Comparison of ENCODE assay signal across 9 mouse cellular contexts in the genomic region with DNA sequence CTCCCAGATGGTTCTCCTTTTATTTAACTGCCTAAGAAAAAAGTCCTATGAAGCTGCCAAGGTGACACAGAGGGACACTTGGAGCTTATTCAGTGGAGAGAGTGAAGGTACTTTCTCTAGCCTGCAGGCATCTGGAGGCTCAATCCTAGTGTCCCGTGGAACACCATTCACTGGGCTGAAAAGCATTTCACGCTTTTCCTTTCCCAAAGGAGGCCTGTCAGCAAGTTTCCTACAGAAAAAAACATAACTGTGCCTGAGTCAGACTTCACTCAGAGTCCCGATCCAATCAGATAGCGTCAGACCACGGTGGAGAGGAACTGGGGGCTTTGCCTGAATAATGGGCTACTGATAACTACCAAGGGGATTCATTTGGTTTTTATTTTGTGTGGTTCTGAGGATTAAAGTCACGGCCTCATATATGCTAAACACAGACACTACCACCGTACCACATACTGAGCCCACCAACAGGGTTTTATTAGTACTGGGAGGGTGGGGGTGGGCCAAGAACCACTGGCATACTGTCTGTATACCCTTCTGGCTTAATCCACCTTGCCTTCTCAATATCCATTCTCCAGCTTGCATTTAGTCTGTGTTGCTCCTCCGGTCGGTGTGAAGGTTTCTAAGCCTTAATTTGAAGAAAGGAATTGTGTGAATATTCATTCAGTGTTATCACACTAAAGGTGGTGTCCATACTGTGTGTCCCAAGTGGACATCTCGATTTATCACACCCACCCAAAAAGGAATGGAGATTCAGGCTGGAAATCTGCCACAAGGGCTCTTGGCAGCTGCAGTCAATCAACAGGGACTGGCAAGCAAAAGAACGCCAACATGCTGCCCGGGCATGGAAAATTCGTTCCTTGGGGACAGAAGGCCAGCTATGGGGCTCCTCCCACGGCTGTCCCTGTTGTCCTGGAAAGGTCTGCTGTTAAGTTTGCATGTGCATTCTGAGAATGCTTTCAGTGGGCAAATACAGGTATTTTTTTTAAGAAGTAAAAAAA.
DNase-seq lines count a peak whose midpoint lies in the region; ATAC-seq and TF ChIP-seq lines count a peak whose summit lies in the region.
"Had no signal": no experiment of that assay in that cellular context is flagged by ENCODE, and none has a peak within 500 bp of the region (broad histone marks: within the 10 kb centered on the region; RNA-seq: fewer than 3 reads in every experiment).

No protein-coding gene starts in this region.

- no peak for DNase-seq in hindbrain, embryonic 11.5 days (ENCODE audit: low spot score)
- no peak for DNase-seq in hindbrain, embryonic 10.5 days (ENCODE audit: low spot score)
- peak; percentile 77 to 87 for DNase-seq in cerebellum, adult 2 months
- peak; percentile 29 for DNase-seq in heart, adult 8-10 months (ENCODE audit: low spot score)
- DNase-seq in urinary bladder, adult 2 months (ENCODE audit: low spot score), result no peak
- no peak for DNase-seq in urinary bladder, postnatal 25 days (ENCODE audit: low spot score)
- DNase-seq in thymus, adult 2 months, result no peak

- H3K27me3 ChIP-seq in hindbrain, embryonic 11.5 days (ENCODE audit: control insufficient read depth, insufficient read depth, low read length), result no peaks in the 10 kb centered on the region
- no peaks in the 10 kb centered on the region for H3K27me3 ChIP-seq in hindbrain, embryonic 10.5 days (ENCODE audit: insufficient read depth, poor library complexity, severe bottlenecking)
- H3K27me3 ChIP-seq in cerebellum, adult 2 months (ENCODE audit: control insufficient read depth, insufficient read depth, low read length), result no peaks in the 10 kb centered on the region
- no peaks in the 10 kb centered on the region for H3K27me3 ChIP-seq in midbrain, embryonic 12.5 days
- no peaks in the 10 kb centered on the region for H3K27me3 ChIP-seq in thymus, adult 2 months (ENCODE audit: control insufficient read depth, insufficient read depth, low read length)

- no peaks in the 10 kb centered on the region for H3K36me3 ChIP-seq in hindbrain, embryonic 11.5 days (ENCODE audit: control insufficient read depth, insufficient read depth, low read length)
- H3K36me3 ChIP-seq in hindbrain, embryonic 10.5 days, result no peaks in the 10 kb centered on the region
- H3K36me3 ChIP-seq in midbrain, embryonic 12.5 days, result no peaks in the 10 kb centered on the region
- no peaks in the 10 kb centered on the region for H3K36me3 ChIP-seq in thymus, adult 2 months (ENCODE audit: control insufficient read depth, insufficient read depth, low read length)

- TF ChIP-seq POLR2A in cerebellum, adult 2 months (IDR thresholded peaks at IDR 0.05; ENCODE audit: borderline replicate concordance, insufficient read depth, low read length), result no peak
- no peak for TF ChIP-seq POLR2A in thymus, adult 2 months (IDR thresholded peaks at IDR 0.05; ENCODE audit: control insufficient read depth, extremely low read depth, insufficient read depth, low read length, poor library complexity)

- ATAC-seq in hindbrain, embryonic 11.5 days (ENCODE audit: low FRiP score), result peak; percentile 35; the same call in 1 of the 2 replicates
- peak; percentile 87 for ATAC-seq in midbrain, embryonic 12.5 days (ENCODE audit: low FRiP score, low read depth)

- no peak overlapping the region for H3K4me3 ChIP-seq in hindbrain, embryonic 11.5 days (ENCODE audit: low read depth, low read length)
- no peak overlapping the region for H3K4me3 ChIP-seq in hindbrain, embryonic 10.5 days
- H3K4me3 ChIP-seq in cerebellum, adult 2 months (replicated peaks; ENCODE audit: insufficient read depth, low read depth, low read length), result no peak overlapping the region
- H3K4me3 ChIP-seq in midbrain, embryonic 12.5 days, result no peak overlapping the region
- H3K4me3 ChIP-seq in thymus, adult 2 months (ENCODE audit: control insufficient read depth, insufficient read depth, low read length), result no peak overlapping the region

- no peak overlapping the region for H3K4me2 ChIP-seq in hindbrain, embryonic 11.5 days (replicated peaks; ENCODE audit: low read depth, low read length)
- peak overlapping the region; percentile 12 for H3K4me2 ChIP-seq in midbrain, embryonic 12.5 days (replicated peaks)

- H3K27ac ChIP-seq in hindbrain, embryonic 11.5 days (ENCODE audit: low read depth, low read length), result no peak overlapping the region
- H3K27ac ChIP-seq in hindbrain, embryonic 10.5 days, result no peak overlapping the region
- H3K27ac ChIP-seq in cerebellum, adult 2 months (ENCODE audit: insufficient read depth, low read length), result peak overlapping the region; percentile 0; the same call in 1 of the 2 replicates
- peak overlapping the region; percentile 70 for H3K27ac ChIP-seq in midbrain, embryonic 12.5 days (replicated peaks)
- no peak overlapping the region for H3K27ac ChIP-seq in thymus, adult 2 months (ENCODE audit: control insufficient read depth, insufficient read depth, low read length)
- H3K27ac ChIP-seq: liver, embryonic 14.5 days had no signal

- WGBS in hindbrain, embryonic 11.5 days, result 54% methylated on average over 14 of the region's 14 CpGs
- 53% methylated on average over 14 of the region's 14 CpGs for WGBS in hindbrain, embryonic 10.5 days
- WGBS in cerebellum, adult 2 months, result 22% methylated on average over 14 of the region's 14 CpGs
- WGBS in midbrain, embryonic 12.5 days, result 46% methylated on average over 14 of the region's 14 CpGs
- WGBS in thymus, adult 2 months, result 85% methylated on average over 14 of the region's 14 CpGs

- TF ChIP-seq CTCF in cerebellum, adult 2 months (IDR thresholded peaks at IDR 0.05; ENCODE audit: borderline replicate concordance, insufficient read depth, low read depth, low read length), result no peak
- TF ChIP-seq CTCF in thymus, adult 2 months (IDR thresholded peaks at IDR 0.05; ENCODE audit: borderline replicate concordance, control insufficient read depth, extremely low read depth, insufficient read depth, low read length, poor library complexity), result no peak

- no peaks in the 10 kb centered on the region for H3K9me3 ChIP-seq in hindbrain, embryonic 11.5 days (ENCODE audit: control insufficient read depth, low read length)
- H3K9me3 ChIP-seq in hindbrain, embryonic 10.5 days, result no peaks in the 10 kb centered on the region
- no peaks in the 10 kb centered on the region for H3K9me3 ChIP-seq in midbrain, embryonic 12.5 days

- no peak overlapping the region for H3K9ac ChIP-seq in hindbrain, embryonic 11.5 days (ENCODE audit: low read depth, low read length)
- no peak overlapping the region for H3K9ac ChIP-seq in midbrain, embryonic 12.5 days (replicated peaks)
- H3K9ac ChIP-seq: liver, embryonic 14.5 days had no signal

- no peaks in the 10 kb centered on the region; the same call in 1 of the 2 replicates for H3K4me1 ChIP-seq in hindbrain, embryonic 11.5 days (replicated peaks; ENCODE audit: control insufficient read depth, insufficient read depth, low read length)
- peaks cover 16% of the 10 kb centered on the region for H3K4me1 ChIP-seq in hindbrain, embryonic 10.5 days (replicated peaks)
- peaks cover 21% of the 10 kb centered on the region; the same call in 1 of the 2 replicates for H3K4me1 ChIP-seq in cerebellum, adult 2 months (ENCODE audit: control insufficient read depth, insufficient read depth, low read length)
- H3K4me1 ChIP-seq in midbrain, embryonic 12.5 days, result peaks cover 17% of the 10 kb centered on the region; the same call in 1 of the 2 replicates
- H3K4me1 ChIP-seq in thymus, adult 2 months (replicated peaks; ENCODE audit: control insufficient read depth, insufficient read depth, low read length), result no peaks in the 10 kb centered on the region

Comparison
In these comparisons a context has a peak if more than half of its experiments do, and no peak if none do; other contexts are left out.
1. DNase-seq: peak in cerebellum, adult 2 months (2 of 2) and heart, adult 8-10 months (single experiment); none in hindbrain, embryonic 11.5 days (single experiment), hindbrain, embryonic 10.5 days (single experiment), urinary bladder, adult 2 months (single experiment), urinary bladder, postnatal 25 days (single experiment) and thymus, adult 2 months (single experiment).
2. H3K27ac ChIP-seq: peak in cerebellum, adult 2 months (single experiment) and midbrain, embryonic 12.5 days (single experiment); none in hindbrain, embryonic 11.5 days (single experiment), hindbrain, embryonic 10.5 days (single experiment) and thymus, adult 2 months (single experiment).